Mouse (Mus musculus) testis, adult 10 weeks (tissue): ENCODE measurements around the gene Arhgap44. TPM values are rescaled to one million over a fixed set of nuclear protein-coding genes. Genes with fewer than 3 reads are reported as not detected.

Experiments used
- polyA plus RNA-seq: library from polyadenylated mRNA; stranded (reverse); fragments of 350-450 nt; fragmentation: Illumina TruSeq; extraction: RNeasy Lipid Tissue Mini Kit (QIAGEN cat#74804); gene quantifications from one replicate; pipeline ENCODE4 v1.2.3, GENCODE M21; 2014; ENCODE audit warnings: low read depth, low replicate concordance

Gene Arhgap44
- 2.4 TPM for polyA plus RNA-seq

DNA sequence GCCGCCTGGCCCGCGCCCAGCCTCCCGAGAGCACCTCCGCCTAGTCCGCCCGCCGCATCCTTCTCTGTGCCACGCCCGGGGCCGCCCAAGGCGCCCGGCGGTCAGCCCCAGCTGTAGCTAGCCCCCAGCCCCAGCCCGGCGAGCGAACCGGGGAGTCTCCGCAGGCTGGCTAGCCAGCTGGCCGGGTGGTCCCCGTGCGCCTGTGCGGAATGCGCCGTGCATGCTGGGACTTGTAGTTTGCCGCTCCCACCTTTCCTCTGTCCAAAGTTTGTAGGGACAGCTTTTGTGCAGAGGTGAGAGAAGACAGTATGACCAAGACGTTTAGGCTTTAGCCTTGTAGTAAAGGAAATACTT is at the start of gene Arhgap44:
TSS of gene Arhgap44 (minus strand) at position 195 of the 354 bp plus-strand sequence.

DNA sequence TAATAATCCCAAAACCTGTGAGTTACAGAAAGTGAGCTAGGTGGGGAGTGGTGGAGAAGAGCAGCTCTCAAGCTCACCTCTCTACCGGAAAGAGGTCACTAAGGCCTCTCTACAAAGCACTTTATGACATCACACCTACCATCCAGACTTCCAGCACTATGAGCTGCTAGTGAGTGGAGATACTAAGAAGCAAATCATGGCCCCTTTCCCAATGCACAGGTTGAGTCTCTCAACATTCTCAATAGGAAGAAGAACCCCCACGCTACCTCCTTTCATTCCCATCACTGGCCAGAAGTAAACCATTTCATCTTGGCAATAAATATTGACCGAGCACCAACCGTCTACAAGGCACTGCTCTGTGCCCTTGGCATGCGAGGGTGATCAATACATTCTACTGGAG is 3.0 kb downstream of the Arhgap44 start, which contains the start of gene 1700086D15Rik:
TSS of gene 1700086D15Rik (minus strand) at position 101 of the 400 bp plus-strand sequence.

DNA sequence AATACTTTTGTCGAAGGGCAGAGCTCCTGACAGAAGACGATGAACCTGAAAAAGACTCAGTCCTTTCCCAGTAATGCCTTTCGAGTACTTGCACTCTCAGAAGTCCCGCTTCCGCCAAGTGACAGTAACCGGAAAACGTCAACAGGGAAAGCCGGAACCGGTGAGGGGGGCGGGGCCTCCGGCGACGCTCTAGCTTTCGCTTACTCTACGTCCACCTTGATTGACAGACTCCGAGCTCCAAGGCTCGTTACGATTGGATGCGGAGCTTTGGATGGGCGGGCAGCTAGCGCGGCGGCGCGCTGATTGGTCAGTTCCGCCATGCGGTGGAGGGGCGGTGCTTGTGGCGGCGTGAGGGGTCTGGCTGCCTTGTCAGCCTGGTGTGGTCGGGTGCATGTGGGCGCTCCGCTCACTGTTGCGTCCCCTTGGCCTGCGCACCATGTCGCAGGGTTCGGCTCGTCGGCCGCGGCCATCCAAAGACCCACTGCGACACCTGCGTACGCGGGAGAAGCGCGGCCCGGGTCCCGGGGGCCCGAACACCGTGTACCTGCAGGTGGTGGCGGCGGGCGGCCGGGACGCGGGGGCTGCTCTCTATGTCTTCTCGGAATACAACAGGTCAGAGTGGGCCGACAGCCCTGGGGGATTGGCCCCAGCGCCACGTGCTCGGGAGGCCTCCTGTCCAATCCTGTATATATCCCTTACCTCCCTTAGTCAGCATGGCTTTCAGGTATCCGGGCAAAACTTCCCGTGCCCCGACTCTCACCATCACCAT is 183.9 kb downstream of the Arhgap44 start, which contains the start of gene Elac2:
TSS of gene Elac2 (plus strand) at position 319 of the 769 bp plus-strand sequence.

Other genes starting within 250 kb of the Arhgap44 start
- gene Elac2, start 183.9 kb downstream of the Arhgap44 start, polyA plus RNA-seq = 5.3 TPM
- gene 1700086D15Rik, start 3.1 kb downstream of the Arhgap44 start, polyA plus RNA-seq = 6.2 TPM
- 0.34 TPM for gene Myocd, start 107.0 kb upstream of the Arhgap44 start, polyA plus RNA-seq